Mouse (Mus musculus): ENCODE data around the gene Gm4969.

The Gm4969 gene

GRCm38 (mm10) chr7:19136673-19137334 is 18.6 kb upstream of the Gm4969 start:
- DNase-seq (ENCODE audit: low spot score) = no peak

- DNase-seq (ENCODE audit: low spot score) = no peak
These were observed 18.0 kb upstream of the Gm4969 start for GRCm38 (mm10) chr7:19136168-19136567.

- peak; percentile 97 for DNase-seq (ENCODE audit: low spot score)
These were observed 13.2 kb upstream of the Gm4969 start for GRCm38 (mm10) chr7:19131324-19131848.

GRCm38 (mm10) chr7:19130657-19131056 is 12.5 kb upstream of the Gm4969 start:
- peak; percentile 31 for DNase-seq (ENCODE audit: low spot score)

GRCm38 (mm10) chr7:19129396-19129795 is 11.2 kb upstream of the Gm4969 start:
- DNase-seq (ENCODE audit: low spot score) = no peak

GRCm38 (mm10) chr7:19127744-19128143 is 9.6 kb upstream of the Gm4969 start:
- no peak for DNase-seq (ENCODE audit: low spot score)

GRCm38 (mm10) chr7:19124713-19125112 is 6.5 kb upstream of the Gm4969 start:
- no peak for DNase-seq (ENCODE audit: low spot score)

- no peak for DNase-seq (ENCODE audit: low spot score)
These were observed 3.5 kb upstream of the Gm4969 start for GRCm38 (mm10) chr7:19121686-19122085.

GRCm38 (mm10) chr7:19119631-19120429 is 1.7 kb upstream of the Gm4969 start, which contains the start of gene Fbxo46:
Gene Fbxo46, plus strand, starts transcription at chr7:19119859.
- peak; percentile 99 for DNase-seq (ENCODE audit: low spot score)

GRCm38 (mm10) chr7:19119083-19119482 is 915 bp upstream of the Gm4969 start:
- DNase-seq (ENCODE audit: low spot score) = no peak

GRCm38 (mm10) chr7:19109565-19109964 is 8.6 kb downstream of the Gm4969 start:
- DNase-seq (ENCODE audit: low spot score) = no peak

- no peak for DNase-seq (ENCODE audit: low spot score)
These were observed 10.7 kb downstream of the Gm4969 start for GRCm38 (mm10) chr7:19107436-19107835.

- DNase-seq (ENCODE audit: low spot score) = no peak
These were observed 13.7 kb downstream of the Gm4969 start for GRCm38 (mm10) chr7:19104486-19104885.

GRCm38 (mm10) chr7:19103741-19104140 is 14.4 kb downstream of the Gm4969 start:
- DNase-seq (ENCODE audit: low spot score) = no peak

GRCm38 (mm10) chr7:19100290-19100689 is 17.9 kb downstream of the Gm4969 start:
- no peak for DNase-seq (ENCODE audit: low spot score)

- DNase-seq (ENCODE audit: low spot score) = no peak
These were observed 19.4 kb downstream of the Gm4969 start for GRCm38 (mm10) chr7:19098811-19099210.

- no peak for DNase-seq (ENCODE audit: low spot score)
These were observed 20.3 kb downstream of the Gm4969 start for GRCm38 (mm10) chr7:19097863-19098262.

GRCm38 (mm10) chr7:19097217-19097616 is 21.0 kb downstream of the Gm4969 start:
- DNase-seq (ENCODE audit: low spot score) = no peak

GRCm38 (mm10) chr7:19096421-19096976 is 21.7 kb downstream of the Gm4969 start:
- DNase-seq (ENCODE audit: low spot score) = no peak

GRCm38 (mm10) chr7:19095751-19096110 is 22.4 kb downstream of the Gm4969 start:
- peak; percentile 63 for DNase-seq (ENCODE audit: low spot score)

GRCm38 (mm10) chr7:19094826-19095750 is 23.1 kb downstream of the Gm4969 start:
- DNase-seq (ENCODE audit: low spot score) = peak; percentile 63

GRCm38 (mm10) chr7:19094471-19094825 is 23.7 kb downstream of the Gm4969 start, which contains the start of gene Six5:
Gene Six5, plus strand, starts transcription at chr7:19094594.
- peak; percentile 62 for DNase-seq (ENCODE audit: low spot score)

Measured in retina, embryonic 14.5 days (tissue).